Mouse (Mus musculus) hindlimb bud, embryonic 11.5 days (tissue): ENCODE results near the gene Akap10.
A peak's percentile ranks its signal among the peaks of the same experiment; 100 is the strongest.
"Not testable (repeated sequence)": the region's sequence is repeated elsewhere in the genome, so short reads cannot be mapped to it uniquely, and the experiment has no call there.

Experiments used
- DNase-seq: peaks from one replicate; pipeline ENCODE4 v3.0.0-alpha.2; 2012; ENCODE audit warnings: low read depth, low spot score; ENCODE audit errors: extremely low spot score

Gene Akap10

DNA sequence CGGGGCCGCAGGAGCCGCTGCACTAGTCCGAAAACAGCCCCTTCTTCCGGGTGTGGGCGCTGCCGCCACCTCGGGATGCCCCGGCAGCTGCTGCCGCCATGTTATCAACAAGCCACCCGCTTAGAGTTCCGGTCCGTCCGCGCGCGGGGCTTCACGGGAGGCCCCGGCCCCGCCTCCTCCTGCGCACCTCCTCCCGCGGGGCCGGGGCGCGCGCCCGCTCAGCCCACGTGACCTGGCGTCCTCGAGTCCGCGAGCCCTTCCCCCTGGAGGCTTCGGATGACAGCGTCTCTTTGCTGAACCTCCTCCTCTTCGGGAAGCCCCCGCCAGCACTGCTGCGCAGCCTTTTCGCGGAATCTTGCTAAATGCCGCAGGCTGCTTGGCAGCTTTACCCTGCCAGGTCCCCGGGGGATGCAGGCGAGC is at the start of gene Akap10:
Akap10 (minus strand) TSS at position 155 of the 420 bp plus-strand sequence.
- DNase-seq: peak; percentile 47

DNA sequence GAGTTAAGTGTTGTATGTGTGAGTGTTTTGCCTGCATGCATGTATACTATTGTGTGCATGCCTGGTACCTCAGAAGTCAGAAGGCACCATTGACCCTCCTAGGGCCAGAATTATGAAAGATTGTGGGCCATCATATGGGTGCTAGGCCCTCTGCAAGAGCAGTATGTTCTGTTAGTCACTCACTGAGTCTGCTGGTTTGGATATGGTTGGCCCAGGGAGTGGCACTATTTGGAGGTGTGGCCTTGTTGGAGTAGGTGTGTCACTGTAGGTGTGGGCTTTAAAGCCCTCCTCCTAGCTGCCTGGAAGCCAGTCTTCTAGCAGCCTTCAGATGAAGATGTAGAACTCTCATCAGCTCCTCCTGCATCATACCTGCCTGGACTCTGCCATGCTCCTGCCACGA is 45.7 kb upstream of the Akap10 start:
- DNase-seq: no peak

DNA sequence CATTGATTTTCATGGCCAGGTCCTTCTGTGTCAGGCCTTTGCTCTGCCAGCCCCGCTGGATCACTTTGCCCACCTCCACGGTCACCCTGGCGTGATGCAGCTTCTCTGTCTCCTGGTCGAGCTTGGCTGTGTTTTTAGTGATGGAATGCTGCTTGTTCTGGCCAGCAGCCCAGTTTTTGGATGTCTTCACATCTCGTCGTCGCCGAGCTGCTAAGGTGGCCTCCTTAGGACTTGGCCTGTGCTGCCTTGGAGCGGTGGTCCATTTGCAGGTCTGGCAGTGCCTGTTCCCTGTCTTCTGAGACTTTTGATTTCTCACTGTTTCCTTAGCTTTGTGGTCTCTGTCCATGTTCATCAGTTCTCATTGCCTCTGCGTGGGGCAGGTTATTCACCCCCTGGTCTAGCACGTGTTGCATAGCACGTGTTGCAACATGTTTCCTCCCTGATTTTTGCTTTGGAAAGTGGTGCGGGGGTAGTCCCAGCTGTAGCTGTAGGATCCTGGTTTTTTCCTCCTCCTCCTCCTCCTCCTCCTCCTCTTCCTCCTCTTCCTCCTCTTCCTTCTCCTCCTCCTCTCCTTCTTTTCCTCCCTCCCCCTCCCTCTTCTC is 44.2 kb upstream of the Akap10 start:
- no peak for DNase-seq

- DNase-seq: no peak
These were observed 41.6 kb upstream of the Akap10 start for GRCm38 (mm10) chr11:61971441-61972221.

DNA sequence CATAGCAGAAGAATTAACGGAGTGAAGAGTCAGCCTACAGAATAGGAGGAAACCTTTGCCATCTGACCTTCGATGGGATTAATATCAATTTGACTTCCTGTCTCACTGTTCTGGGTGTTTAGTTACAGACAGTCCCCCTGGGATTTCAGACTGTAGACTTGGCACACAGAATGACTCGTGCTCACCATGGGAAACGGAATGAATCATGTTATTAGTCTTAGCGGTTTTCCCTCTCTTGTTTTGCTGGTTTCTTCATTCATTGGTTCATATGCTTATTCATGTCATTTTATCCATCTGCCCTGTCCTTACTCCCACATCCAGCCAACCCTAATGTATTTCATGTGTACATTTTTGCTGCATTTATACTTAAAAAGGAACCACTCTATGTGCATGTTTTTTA is 40.8 kb upstream of the Akap10 start:
- no peak for DNase-seq

- DNase-seq: no peak
These were observed 38.8 kb upstream of the Akap10 start for GRCm38 (mm10) chr11:61968875-61969274.

DNA sequence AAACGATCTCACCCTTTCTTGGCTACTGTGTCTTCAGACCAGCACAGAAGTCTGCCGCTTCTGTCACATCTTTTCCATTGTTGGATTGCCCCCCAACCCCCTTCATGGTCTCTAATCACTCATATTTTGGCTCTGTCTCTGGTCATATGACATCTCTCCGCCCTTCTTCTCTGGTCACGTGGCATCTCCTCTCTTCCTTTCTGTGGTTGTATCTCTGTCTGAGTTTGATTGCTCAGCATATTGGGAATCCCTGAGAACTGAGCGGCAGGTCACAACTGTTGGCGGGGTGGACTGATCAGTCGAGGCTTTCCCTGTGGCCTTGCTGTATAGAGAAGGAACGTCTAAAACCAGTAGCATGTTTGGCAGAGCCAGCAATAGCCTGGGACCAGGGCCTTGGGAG is 37.0 kb upstream of the Akap10 start:
- no peak for DNase-seq

GRCm38 (mm10) chr11:61964611-61965010 is 34.6 kb upstream of the Akap10 start:
- no peak for DNase-seq

DNA sequence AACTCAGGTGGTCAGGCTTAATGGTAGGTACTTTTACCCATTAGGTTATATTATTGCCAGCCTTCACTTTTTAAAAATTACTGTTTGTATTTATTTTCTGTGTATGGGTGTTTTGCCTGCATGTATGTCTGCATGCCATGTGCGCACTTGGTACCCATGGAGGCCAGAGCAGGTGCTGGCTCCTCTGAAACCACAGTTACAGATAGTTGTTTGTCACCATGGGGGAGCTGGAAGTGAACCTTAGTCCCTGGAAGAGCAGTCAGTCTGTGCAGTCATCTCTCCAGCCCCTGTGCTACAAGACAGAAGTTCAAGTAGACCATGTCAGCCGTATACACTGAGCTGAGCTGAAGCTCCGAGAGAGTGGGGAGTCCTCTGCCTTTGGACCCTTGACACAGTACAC is 33.1 kb upstream of the Akap10 start:
- DNase-seq: no peak

DNA sequence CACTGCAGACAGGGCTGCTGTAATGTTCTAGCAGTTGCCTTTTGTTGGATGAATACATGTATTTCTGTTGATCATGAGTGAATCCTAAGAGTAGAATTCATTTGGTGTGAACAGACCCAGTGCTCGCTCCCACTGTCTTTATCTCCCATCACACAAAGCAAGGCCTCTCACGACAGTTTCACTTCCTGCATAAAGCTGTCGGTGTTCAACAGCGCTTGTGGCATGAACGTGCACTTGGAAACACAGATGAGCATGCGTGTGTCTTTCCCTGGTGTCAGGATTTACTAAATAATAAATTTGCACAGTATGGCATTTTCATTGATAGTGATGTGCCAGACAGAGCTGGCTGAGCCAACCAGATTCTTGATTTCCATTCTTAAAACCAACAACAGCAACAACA is 32.6 kb upstream of the Akap10 start:
- DNase-seq: no peak

- DNase-seq: no peak
These were observed 30.0 kb upstream of the Akap10 start for GRCm38 (mm10) chr11:61960096-61960495.

DNA sequence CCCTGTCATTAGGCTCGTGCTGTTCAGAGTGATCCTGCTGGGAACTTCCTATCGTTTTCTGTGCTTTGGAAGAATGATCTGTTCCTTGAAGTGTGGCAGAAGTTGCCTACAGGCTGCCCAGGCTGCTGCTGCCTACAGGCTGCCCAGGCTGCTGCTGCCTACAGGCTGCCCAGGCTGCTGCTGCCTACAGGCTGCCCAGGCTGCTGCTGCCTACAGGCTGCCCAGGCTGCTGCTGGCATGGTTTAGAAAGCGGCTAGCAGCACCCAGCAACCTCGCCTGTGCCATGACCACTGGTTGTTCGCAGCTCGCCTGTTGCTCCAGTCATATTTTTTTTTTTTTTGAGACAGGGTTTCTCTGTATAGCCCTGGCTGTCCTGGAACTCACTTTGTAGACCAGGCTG is 28.7 kb upstream of the Akap10 start:
- not testable (repeated sequence) for DNase-seq

- DNase-seq: peak; percentile 31
These were observed 27.3 kb upstream of the Akap10 start for GRCm38 (mm10) chr11:61957296-61957813.

- peak; percentile 64 for DNase-seq
These were observed 26.7 kb upstream of the Akap10 start, which contains the start of gene Specc1 for GRCm38 (mm10) chr11:61956572-61957295. TSS of gene Specc1 (plus strand) at chr11:61956763.

DNA sequence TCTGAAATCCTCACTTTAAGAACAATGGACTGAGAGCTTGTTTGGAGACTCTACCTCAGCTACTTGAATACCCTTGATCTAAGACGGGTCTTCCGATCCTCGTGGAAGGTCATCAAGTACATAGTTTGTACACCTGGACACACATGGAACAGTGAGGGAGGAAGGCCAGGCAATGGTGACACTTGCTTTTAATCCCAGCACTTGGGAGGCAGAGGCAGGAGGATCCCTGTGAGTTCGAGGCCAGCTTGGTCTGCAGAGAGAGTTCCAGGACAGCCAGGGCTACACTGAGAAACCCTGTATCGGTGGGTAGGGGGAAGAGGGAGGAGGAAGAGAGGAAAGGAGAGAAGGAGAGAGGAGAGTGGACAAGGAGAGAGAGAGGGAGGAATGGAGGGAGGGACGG is 25.9 kb upstream of the Akap10 start:
- DNase-seq: no peak

- DNase-seq: no peak
These were observed 25.1 kb upstream of the Akap10 start for GRCm38 (mm10) chr11:61955136-61955535.

DNA sequence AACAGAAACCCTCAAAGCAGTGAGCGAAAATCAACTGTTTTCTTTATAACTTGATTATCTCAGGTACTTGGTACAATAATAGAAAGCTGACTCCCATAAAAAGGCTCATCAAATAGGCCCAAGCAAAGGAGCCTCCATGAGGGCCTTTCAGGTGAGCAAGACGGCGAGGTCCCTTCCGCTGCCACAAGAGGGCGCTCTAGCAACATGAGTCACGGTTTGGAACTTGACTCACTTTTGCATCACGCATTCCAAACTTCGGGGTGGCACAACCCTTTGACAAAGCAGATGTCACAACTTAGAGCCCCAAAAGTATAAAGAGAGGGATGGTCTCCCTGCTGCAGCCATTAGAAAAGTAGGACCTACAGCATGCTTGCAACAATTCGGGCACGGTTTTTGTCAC is 20.6 kb upstream of the Akap10 start:
- no peak for DNase-seq

DNA sequence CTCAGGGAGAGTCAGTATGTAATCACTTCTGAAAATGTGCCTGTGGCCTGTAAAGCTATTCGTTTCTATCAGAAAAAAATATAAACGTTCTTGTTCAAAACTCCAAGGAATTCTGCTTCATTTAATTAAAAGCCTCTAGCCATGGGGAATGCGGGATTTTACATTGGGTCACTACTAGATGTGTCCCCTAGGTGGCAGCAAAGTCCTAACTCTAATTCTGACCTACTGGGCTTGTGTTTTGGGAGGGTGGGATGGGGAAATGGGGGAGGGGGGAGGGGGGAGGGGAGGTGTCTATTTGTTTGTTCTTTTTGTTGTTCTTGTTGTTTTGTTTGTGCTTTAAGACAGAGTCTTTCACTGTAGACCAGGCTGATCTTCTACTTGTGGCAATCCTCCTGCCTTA is 19.3 kb upstream of the Akap10 start:
- no peak for DNase-seq

DNA sequence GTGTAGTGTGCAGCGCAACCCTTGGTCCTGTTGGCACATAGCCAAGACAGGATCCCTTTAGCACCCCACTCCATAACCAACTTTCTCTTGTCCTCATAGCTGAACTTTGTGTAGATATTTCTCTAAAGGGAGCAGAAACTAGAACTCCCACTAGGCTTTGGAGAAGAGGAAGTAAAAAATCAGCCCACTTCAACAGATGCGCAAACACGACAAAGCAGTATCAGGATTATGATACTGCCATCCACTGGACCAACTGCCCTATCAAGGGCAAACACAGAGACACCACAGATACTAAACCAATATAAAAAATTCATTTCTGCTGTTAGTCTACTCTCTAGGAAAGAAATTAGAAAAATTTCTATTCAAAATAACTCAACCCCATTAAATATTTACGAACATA is 16.6 kb upstream of the Akap10 start:
- no peak for DNase-seq

DNA sequence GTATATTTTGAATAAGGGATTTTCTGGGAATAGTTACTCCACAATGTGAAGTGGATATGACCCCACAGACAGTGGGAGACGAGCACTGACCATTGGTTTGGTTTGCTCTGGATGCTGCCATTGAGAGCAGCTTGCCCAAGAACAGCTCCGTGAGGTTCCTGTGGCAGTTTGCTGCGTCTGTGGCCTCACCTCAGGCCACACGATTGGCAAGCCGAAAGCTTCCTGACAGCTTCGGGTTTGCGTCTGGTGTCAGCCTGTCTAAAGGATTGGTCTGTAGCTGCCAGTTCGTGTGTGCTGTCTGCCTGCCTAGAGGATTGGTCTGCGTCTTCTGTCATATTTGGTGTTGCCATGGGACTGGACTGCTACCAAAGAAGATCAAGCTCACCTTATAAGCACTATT is 14.4 kb upstream of the Akap10 start:
- DNase-seq: no peak

DNA sequence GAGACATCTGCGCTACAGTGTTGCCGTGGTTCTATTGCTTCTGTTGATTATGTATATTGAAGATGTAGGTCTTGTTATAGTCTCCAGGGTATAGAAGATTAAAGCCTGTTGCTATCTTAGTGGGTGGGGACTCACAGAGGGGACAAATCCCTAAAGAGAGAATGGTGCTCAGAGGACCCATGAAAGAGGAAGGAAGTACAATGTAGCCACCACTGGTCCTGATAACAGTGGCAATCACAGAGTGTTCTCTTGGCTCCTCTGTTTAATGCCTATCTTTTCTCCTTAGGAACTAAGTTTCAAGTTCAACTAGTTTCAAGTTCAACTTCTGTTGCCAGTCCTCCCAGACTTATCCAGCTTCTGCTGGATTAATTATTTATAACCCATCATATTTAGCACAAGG is 12.9 kb upstream of the Akap10 start:
- no peak for DNase-seq

GRCm38 (mm10) chr11:61937761-61938160 is 7.7 kb upstream of the Akap10 start:
- DNase-seq: no peak
